Mouse (Mus musculus) left cerebral cortex, postnatal 4 days (tissue): ENCODE measurements around the gene Cyp26a1. TPM values are rescaled to one million over a fixed set of nuclear protein-coding genes. Genes with fewer than 3 reads are reported as not detected.

Experiments
- DNase-seq: peaks from one replicate; pipeline ENCODE4 v3.0.0-alpha.2; 2022
- intact Hi-C: fragments of 180-260 bp; cut with DNase I; formaldehyde crosslinking; loops from one replicate; pipeline ENCODE4 v1.15.1; 2025
- total RNA-seq, 2 experiments: library from RNA; stranded (reverse); gene quantifications; 2 replicates each; pipeline ENCODE4 v1.2.3; 2021

Gene Cyp26a1
- total RNA-seq, result under 1 TPM in 1 of 2 experiments, not detected in 1; 0.20 TPM

DNA sequence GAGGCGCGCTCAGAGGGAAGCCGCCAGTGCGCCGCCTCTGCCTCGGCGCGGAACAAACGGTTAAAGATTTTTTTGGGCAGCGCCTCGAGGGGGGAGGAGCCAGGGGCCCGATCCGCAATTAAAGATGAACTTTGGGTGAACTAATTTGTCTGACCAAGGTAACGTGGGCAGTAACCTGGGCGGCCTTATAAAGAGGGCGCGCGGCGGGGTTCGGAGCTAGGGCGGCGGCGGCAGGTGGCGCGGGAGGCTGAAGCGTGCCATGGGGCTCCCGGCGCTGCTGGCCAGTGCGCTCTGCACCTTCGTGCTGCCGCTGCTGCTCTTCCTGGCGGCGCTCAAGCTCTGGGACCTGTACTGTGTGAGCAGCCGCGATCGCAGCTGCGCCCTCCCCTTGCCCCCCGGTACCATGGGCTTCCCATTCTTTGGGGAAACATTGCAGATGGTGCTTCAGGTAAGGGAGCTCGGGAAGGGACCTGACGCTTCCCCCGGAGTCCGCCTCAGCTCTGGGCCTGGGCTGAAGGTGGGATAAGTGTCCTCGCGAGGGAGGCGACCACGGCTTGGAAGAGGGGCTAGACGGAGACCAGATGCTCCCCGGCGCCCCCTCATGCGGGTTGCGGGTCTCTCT, at the start of gene Cyp26a1:
Gene Cyp26a1 (plus strand): TSS at position 148 of the 622 bp plus-strand sequence.
- intact Hi-C loops, result no loop called here
- no peak for DNase-seq

DNA sequence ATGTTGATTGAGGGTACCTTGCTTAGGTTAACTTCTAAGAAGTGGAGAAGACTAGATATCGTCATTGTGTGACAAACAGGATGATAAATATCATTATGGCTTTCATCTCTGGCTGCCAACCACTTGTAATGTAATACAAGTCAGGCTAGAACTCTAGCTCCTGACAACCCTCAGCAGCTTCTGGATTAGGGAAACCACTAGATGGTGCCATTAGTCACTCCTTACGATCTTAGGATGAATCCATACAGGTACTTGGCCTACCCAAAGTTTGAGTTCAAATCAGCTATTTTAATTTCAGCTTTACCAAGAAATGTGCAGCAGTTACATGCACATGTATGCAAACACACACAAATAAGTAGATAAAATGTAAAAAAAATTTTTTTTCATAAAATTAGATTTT, 49.6 kb upstream of the Cyp26a1 start:
- no peak for DNase-seq
- intact Hi-C loops, result no loop called here

DNA sequence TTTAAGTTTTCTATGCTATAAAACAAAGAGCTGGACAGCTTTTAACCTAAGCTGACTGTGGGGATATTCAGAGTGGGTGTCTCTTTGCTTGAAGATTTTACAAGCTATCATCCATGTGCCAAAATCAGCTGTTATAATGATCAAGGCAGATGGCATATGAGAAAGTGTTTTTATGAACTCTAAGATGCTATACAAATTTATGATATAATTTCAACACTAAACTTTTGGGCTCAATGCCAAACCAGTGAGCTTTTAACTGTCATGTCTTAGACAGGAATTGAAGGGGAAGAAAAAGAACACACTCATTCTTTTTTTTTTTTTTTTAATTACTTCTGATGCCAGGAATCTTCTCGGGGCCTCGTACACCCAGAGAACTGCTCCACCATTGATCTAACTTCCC, 47.1 kb upstream of the Cyp26a1 start:
- DNase-seq, result no peak
- intact Hi-C loops, result no loop called here

DNA sequence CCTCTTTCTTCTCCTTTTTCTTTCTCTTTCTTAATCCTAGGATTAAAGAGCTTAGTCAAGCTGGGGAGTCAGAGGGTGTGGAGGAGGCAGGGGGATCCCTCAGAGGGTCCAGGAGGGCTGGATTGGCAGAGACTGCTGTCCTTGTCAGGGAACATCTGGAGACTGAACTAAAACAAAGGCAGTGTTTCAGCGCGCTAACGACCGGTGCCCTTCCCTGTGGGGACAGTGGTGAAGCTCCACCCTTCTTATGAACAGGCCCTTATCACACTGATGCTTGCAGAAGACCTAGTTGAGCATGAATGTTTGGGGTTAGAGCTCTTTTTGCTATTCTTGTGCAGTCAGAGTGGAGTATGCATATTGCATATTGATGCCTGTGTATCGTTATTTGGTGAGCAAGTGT, 43.6 kb upstream of the Cyp26a1 start:
- intact Hi-C loops, result no loop called here
- no peak for DNase-seq

DNA sequence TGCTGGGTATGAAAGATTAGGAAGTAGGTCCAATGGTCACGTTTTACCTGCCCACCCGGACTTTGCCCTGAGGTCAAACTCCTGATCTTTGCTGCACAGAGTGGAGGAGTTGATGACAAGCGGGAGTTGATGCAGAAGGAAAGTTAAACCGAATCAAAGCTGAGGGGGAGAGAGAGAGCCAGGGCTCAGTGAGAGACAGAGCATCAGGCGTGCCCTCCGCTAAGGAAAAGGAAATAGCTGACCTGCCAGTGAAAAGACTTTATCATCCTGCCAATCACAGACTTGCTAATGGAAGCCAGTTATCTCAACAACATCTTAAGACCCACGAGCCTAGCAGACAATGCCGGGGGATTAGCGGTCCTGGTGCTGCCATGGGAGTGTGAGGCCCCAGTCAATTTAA, 41.2 kb upstream of the Cyp26a1 start:
- no peak for DNase-seq
- intact Hi-C loops, result no loop called here

DNA sequence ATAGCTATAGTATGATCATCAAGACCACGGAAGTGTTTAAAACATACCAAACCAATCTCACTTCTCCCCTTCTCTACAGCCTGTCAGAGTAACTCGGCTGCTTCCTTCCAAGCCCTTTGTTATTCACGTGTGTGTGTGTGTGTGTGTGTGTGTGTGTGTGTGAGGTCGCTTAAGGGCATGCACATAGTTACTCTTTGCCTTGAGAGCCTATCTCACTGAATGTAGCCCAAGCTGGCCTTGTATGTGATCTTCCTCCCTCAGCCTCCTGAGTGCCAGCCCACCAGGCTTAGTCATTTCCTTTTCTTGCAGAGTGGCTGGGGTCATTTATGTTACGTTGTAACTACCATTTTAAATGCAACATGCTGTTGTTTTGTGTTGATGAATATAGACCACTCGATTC, 32.3 kb upstream of the Cyp26a1 start:
- DNase-seq, result no peak

DNA sequence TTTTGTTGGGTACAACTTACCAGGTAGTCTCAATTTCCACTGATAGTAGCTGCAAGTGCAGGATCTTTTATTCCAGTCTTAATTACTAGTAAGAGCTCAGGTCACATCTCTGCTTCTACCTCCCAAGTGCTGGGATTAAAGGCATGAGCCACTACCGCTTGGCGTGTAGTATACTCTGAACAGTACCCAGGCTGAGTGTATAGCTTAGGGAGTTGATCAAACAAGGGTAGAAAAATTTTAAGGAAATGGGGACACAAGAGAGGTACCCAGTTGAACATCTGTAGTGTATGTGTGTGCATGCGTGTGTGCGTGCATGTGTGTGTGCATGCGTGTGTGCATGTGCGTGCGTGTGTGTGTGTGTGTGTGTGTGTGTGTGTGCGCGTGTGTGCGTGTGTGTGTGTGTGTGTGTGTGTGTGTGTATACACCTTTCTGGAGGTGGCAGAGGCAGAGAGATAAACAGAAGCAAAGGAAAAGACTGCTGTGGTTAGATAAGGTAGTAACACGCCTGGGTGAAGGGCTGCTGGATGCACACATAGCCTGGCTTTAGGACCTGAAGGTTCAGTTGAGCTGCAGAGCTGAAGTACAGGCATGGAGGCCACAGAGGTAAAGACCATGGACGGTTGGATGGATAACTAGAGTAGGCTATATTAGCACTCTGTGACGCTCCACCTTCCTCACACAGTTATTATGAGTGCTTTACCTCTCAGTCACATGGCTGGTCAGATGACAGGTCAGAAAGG, 29.6 kb upstream of the Cyp26a1 start:
- DNase-seq, result no peak
- intact Hi-C loops, result no loop called here

More for the DNA sequence above, 32.3 kb upstream of the Cyp26a1 start:
- intact Hi-C loops, result no loop called here

DNA sequence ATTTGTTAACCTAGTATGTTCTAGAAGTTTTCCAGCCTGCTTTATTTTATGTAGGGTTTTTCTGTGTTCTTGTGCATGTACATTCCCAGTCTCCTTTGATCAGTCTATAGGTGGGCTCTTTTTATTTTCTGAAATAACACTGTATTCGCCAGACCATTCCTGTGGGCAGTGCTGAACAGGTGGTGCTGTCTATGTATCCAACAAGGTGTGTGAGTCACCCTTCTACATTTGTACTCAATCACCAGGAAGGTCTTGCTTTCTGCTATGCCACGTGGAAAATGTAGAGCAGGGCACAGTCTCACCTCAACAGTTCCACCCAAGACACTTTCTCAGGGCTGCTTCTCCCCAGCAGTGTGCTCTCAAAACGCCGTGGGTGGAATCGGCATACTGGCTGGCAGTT, 28.9 kb upstream of the Cyp26a1 start:
- DNase-seq, result no peak
- intact Hi-C loops, result no loop called here

DNA sequence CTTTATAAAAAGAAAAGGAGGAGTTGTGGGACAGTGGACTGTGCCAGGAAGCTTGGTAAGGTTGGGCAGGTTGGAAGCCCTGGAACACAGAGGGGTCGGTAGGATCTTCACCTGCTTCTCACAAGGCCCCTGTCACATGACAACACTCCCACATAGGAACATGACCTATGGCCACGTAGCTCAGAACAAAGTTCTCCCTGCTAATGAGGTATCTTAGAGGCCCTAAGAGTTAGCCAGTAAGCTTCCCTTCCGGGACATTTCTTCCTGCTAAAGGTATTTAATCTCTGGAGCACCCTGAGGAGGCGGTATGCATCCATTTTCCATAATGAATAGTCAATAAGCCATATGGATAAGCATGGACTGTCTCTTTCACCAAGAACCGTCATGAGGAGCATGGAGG, 28.1 kb upstream of the Cyp26a1 start:
- intact Hi-C loops, result no loop called here
- DNase-seq, result no peak

DNA sequence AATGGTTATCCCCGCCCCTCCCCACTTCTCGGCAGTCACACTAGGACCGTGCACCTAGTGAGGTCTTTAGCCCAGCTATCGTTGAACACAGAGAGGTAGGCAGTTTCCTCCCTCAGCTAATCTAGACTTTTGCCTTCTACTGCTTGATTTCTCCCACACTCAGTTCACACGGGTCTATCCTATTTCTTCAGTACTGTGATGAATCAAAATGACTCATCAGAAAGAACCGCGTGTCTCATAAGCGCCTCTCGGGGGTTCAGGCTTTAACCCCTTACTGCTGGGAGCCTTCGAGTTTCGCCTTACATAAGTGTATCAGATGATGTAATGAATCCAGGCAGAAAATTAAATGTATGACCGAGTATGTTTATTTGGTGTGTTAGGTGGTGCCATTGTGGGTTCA, 24.2 kb upstream of the Cyp26a1 start:
- intact Hi-C loops, result no loop called here
- DNase-seq, result no peak

DNA sequence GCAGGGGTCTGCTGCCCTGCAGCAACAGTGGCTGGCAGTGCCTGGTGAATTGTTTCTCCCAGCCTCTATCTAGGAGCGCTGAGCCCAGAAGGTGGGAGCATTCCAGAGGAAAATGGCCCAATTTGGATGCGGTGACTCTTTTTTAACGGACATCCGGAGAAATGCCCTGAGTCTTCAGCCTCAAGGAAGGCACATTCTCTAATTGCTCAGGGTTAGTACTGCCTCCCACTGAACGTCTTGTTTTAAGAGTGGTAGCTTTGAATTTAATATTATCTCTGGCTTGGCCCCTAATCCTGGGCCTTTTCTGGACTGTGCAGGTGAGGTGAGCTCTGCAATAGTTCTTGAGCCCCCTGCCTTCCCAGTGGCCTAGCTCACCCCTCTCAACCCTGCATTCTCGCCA, 12.3 kb upstream of the Cyp26a1 start, which contains the start of gene Cyp26c1:
Gene Cyp26c1 (plus strand): TSS at position 301 of the 400 bp plus-strand sequence.
- DNase-seq, result no peak
- intact Hi-C loops, result no loop called here

DNA sequence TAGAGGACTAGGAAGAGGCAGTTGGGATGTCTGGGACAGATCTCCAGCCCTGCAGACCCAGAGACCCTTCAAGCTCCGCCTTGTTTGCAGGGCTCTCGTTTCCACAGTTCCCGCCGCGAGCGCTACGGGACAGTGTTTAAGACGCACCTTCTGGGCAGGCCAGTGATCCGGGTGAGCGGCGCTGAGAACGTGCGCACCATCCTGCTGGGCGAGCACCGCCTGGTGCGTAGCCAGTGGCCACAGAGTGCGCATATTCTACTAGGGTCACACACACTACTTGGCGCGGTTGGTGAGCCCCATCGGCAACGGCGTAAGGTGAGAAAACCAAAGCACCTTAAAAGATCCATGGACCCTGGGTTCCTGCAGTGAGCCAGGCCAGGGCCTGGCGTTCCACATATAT, 11.3 kb upstream of the Cyp26a1 start:
- intact Hi-C loops, result no loop called here
- no peak for DNase-seq

DNA sequence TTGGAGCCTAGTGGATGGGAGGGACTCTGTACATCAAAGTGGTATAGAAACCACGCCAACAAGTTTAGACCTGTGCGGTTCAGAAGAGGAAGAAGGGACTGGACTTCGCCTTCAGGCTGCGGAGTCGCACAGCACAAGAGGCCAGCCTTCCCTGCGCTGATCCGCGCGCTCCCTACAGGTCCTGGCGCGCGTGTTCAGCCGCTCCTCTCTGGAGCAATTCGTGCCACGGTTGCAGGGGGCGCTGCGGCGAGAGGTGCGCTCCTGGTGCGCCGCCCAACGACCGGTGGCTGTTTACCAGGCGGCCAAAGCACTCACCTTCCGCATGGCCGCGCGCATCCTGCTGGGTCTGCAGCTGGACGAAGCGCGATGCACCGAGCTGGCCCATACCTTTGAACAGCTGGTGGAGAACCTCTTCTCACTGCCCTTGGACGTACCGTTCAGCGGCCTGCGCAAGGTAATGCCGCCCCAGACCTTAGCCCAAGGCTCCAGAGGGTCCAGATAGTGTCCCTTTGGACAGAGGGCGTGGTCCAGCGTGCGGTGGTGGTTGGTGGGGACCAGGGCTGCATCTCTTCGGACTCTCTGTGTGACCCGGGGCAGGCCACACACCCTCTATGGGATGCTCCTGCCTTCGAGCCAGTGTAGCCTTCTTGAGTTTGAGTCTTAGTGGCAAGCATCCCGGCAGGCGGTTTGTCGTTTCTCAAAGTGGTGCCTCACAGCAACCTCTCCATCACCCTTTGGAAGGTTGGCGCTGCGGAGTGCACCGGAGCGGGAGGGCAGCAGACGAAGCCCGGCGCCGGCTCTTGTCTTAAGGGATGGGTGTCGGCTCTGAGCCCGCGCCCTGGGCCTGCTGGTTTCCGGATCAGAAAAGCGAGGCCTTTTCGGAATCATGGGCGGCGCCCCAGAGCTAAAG, 10.4 kb upstream of the Cyp26a1 start:
- peak; percentile 17 for DNase-seq
- intact Hi-C loops, result no loop called here

DNA sequence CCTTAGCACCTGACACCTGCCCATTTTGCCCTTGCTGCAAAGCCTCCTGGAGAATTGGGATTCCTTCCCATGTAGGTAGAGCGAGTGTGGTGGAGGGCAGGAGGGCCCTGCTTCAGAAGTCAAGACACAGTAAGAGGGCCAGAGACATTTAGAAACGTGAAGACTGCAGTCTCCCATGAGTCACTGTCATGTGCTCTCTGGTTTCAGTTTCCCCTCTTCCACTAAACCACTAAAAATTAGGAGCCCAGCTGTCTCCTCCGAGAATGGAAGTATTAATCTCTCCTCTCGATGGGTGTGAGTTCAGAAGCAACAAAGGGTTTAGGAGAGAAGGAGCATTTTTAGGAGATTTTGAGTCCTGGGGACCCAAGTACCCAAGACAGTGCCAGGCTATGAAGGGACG, 8.1 kb upstream of the Cyp26a1 start:
- no peak for DNase-seq
- intact Hi-C loops, result no loop called here

DNA sequence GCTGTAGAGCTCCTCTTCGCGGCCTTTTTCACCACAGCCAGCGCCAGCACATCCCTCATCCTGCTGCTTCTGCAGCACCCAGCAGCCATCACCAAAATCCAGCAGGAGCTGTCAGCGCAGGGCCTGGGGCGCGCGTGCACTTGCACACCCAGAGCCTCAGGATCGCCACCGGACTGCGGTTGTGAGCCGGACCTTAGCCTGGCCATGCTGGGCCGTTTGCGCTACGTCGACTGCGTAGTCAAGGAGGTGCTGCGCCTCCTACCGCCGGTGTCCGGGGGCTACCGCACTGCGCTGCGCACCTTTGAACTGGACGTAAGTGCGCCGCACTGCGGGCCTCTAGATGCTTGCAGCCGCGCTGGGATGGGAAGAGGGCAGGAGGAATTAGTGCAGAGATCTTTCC, 6.9 kb upstream of the Cyp26a1 start:
- intact Hi-C loops, result no loop called here

DNA sequence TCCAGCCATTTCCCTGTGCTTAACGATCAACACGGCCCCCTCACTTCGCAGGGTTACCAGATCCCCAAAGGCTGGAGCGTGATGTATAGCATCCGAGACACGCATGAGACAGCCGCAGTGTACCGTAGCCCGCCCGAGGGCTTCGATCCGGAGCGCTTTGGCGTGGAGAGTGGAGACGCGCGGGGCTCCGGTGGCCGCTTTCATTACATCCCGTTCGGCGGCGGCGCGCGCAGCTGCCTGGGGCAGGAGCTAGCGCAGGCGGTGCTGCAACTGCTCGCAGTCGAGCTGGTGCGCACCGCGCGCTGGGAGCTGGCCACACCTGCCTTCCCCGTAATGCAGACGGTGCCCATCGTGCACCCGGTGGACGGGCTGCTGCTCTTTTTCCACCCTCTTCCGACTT, 4.7 kb upstream of the Cyp26a1 start:
- intact Hi-C loops, result no loop called here
- no peak for DNase-seq

More for the DNA sequence above, 6.9 kb upstream of the Cyp26a1 start:
- DNase-seq, result peak; percentile 16

DNA sequence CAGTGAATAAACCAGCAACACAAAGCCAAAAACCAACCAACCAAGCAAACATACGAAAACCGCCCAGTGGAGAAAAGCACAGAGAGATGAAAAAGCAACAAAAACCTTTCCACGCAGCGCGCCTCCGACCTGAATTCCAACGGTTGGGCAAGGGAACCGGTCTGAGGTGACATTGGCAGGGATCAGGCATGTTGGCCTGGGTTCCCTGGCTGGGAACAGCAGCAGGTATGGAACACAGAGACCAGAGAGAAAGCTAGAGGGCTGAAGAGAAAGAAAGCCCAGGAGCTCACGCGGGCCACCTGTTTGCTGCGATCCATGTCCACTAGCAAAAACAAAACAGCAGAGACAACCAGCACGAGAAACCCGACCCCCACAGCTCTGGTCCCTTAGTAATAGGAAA, 2.5 kb upstream of the Cyp26a1 start:
- no peak for DNase-seq
- intact Hi-C loops, result no loop called here

DNA sequence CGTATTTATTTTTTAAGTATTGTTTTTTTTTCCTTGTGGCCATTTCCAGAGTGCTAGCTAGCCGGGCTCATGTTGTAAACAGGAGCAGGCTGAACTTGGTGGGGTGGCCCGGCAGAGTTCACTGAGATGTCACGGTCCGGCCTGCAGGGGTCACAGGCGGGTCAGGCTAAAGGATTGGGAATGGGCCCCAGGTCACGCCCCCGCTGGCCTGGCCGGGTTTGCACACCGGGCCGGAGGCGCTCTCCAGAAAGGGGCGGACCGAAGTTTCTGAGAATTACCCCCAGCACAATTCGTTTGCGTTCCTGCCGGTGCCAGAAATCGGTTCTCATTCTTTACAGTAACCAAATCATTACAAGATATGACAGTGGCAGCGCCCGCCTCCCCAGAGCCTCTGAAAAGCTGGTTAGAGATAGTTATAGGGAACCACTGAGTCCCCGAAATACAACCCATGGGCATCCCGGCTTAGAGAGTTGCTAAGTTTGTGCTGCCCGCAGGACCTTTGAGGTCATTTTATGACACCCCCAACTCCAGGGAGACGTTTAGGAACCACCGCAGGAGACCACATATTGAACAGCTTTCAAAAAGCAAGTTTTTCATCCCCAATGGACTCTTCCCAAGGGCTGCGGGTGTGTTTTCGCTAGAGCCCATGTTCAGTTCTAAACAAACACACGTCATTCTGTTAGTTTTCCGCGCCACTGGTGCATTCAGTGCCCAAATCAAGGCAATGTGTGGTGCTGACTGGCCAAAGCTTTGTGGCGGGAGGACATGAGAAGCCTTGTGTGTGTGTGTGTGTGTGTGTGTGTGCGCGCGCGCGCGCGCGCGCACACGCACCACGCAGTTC, 1.6 kb upstream of the Cyp26a1 start:
- no peak for DNase-seq
- intact Hi-C loops, result no loop called here

DNA sequence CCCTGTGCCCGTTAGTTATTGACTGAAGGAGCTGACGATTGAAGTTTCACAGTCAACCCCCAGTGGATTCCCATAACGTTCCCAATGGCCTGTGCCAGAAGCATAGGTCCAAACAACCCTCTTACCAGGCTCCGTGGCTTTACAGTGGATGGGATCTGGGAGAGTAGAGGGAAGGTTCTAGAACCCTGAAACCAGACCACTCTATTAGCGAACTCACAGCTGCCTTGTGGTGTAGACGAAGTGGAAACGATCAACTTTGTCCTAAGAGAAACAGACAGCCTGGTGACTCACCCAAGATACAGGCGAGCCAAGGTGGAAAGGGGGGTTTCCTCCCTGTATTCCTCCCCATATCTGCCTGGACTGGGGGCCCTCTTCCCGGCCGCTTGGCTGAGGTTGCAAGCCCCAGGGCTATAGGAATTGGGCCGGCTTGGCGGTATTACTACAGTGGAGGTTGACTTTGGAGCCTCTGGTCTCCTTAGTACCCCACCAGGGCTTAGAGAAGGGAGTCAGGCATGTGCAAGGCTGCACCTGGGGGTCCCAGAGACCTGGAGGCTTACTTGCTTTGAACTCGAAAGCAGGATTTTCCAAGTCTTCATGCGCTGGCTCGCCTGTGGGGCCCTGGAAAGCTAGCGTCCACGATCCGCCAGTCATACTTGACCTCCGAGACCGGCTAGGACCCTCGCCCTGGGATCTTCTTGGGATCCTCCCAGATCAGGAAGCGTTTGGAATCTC, 829 bp upstream of the Cyp26a1 start:
- no peak for DNase-seq
- intact Hi-C loops, result no loop called here

DNA sequence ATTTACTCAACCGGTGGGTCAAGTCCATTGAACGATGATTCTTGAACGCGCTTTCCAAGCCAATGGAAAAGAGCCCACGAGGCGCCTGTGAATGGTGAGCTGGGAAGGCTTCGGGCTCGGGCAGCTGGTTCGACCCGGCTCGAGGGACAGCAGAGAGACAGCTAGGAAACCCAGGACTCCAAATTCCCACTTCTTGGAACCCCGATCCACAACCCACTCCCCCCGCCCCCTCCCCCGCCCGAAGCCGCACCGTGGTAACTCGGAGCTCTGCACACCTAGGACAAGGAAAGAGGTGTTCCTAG, 312 bp upstream of the Cyp26a1 start:
- intact Hi-C loops, result no loop called here
- no peak for DNase-seq
